In genomic region chr3:129948359-129948758, GRCm38 (mm10) we compare ENCODE assay signal across 10 mouse cellular contexts. TPM values are rescaled to one million over a fixed set of nuclear protein-coding genes. Genes with fewer than 3 reads are reported as not detected.
DNase-seq lines count a peak whose midpoint lies in the region; ATAC-seq lines count a peak whose summit lies in the region.
"Had no signal": no experiment of that assay in that cellular context is flagged by ENCODE, and none has a peak within 500 bp of the region (broad histone marks: within the 10 kb centered on the region; RNA-seq: fewer than 3 reads in every experiment).

No protein-coding gene starts in this region.

- no peak overlapping the region for H3K9ac ChIP-seq in hindbrain, embryonic 14.5 days
- H3K9ac ChIP-seq in forebrain, embryonic 11.5 days (ENCODE audit: low read length) = no peak overlapping the region
- H3K9ac ChIP-seq: limb, embryonic 13.5 days had no signal

- no peaks in the 10 kb centered on the region for H3K36me3 ChIP-seq in hindbrain, embryonic 14.5 days (replicated peaks; ENCODE audit: control insufficient read depth, insufficient read depth)
- no peaks in the 10 kb centered on the region for H3K36me3 ChIP-seq in forebrain, embryonic 11.5 days (ENCODE audit: control insufficient read depth, insufficient read depth, low read length)
- H3K36me3 ChIP-seq: limb, embryonic 13.5 days had no signal

- intact Hi-C loops in heart, postnatal 25 days (cut with DNase I) = no loop called here

- H3K4me1 ChIP-seq in hindbrain, embryonic 14.5 days (replicated peaks; ENCODE audit: control insufficient read depth, insufficient read depth, low read length) = no peaks in the 10 kb centered on the region
- H3K4me1 ChIP-seq in forebrain, embryonic 11.5 days (replicated peaks; ENCODE audit: control insufficient read depth, insufficient read depth, low read length) = no peaks in the 10 kb centered on the region
- H3K4me1 ChIP-seq: limb, embryonic 13.5 days had no signal

- 89% methylated on average over 5 of the region's 5 CpGs for WGBS in hindbrain, embryonic 14.5 days
- 91% methylated on average over 5 of the region's 5 CpGs for WGBS in forebrain, embryonic 11.5 days

- no peak overlapping the region for H3K27ac ChIP-seq in hindbrain, embryonic 14.5 days
- H3K27ac ChIP-seq in forebrain, embryonic 11.5 days (ENCODE audit: low read depth, low read length) = no peak overlapping the region
- H3K27ac ChIP-seq: limb, embryonic 13.5 days had no signal

- H3K9me3 ChIP-seq in hindbrain, embryonic 14.5 days (ENCODE audit: control insufficient read depth, low read length) = no peaks in the 10 kb centered on the region
- H3K9me3 ChIP-seq in forebrain, embryonic 11.5 days (ENCODE audit: control insufficient read depth, low read length) = no peaks in the 10 kb centered on the region
- H3K9me3 ChIP-seq: limb, embryonic 13.5 days had no signal

- no peaks in the 10 kb centered on the region for H3K27me3 ChIP-seq in hindbrain, embryonic 14.5 days (ENCODE audit: control insufficient read depth, insufficient read depth, low read length)
- no peaks in the 10 kb centered on the region for H3K27me3 ChIP-seq in forebrain, embryonic 11.5 days (ENCODE audit: control insufficient read depth, insufficient read depth, low read length)
- H3K27me3 ChIP-seq: limb, embryonic 13.5 days had no signal

- ATAC-seq in granulocyte monocyte progenitor cell, adult 5-6 weeks (replicated peaks; ENCODE audit: poor library complexity, severe bottlenecking) = peak; percentile 62
- ATAC-seq in megakaryocyte, adult 5-6 weeks (ENCODE audit: poor library complexity, severe bottlenecking) = peak; percentile 76
- no peak for ATAC-seq in hindbrain, embryonic 14.5 days (ENCODE audit: low FRiP score)
- ATAC-seq in forebrain, embryonic 11.5 days (replicated peaks; ENCODE audit: low FRiP score) = no peak

- peak; percentile 19 to 49 for DNase-seq in heart, adult 9 months (ENCODE audit: low spot score in 2 of 2)
- no peak for DNase-seq in heart, postnatal 25 days (ENCODE audit: low spot score)
- peak; percentile 8 for DNase-seq in B cell, adult 2 months
- DNase-seq in hindbrain, embryonic 14.5 days (ENCODE audit: low spot score) = no peak
- no peak for DNase-seq in forebrain, embryonic 11.5 days (ENCODE audit: low spot score)
- no peak for DNase-seq in kidney, postnatal 10 days
- DNase-seq: kidney, adult 9 months had no signal

- H3K4me2 ChIP-seq in hindbrain, embryonic 14.5 days (replicated peaks) = no peak overlapping the region
- H3K4me2 ChIP-seq in forebrain, embryonic 11.5 days (ENCODE audit: low read depth, low read length, severe bottlenecking) = no peak overlapping the region
- H3K4me2 ChIP-seq: limb, embryonic 13.5 days had no signal

- no peak overlapping the region for H3K4me3 ChIP-seq in hindbrain, embryonic 14.5 days (replicated peaks; ENCODE audit: low read length)
- no peak overlapping the region for H3K4me3 ChIP-seq in forebrain, embryonic 11.5 days (ENCODE audit: low read depth, low read length)
- H3K4me3 ChIP-seq: limb, embryonic 13.5 days had no signal

RNA-seq across cellular contexts. Expression of gene Mcub, which starts 21.6 kb away (rescaled TPM):
- 1 to 10 TPM; 1.8 to 2.2 TPM for total RNA-seq in heart, postnatal 25 days (2021)
- total RNA-seq in granulocyte monocyte progenitor cell, adult 5-6 weeks (2014; fragmentation: Nextera tagmentation) = 4.6 and 12.8 TPM in 2 replicates
- 1.9 and 4.2 TPM in 2 replicates for total RNA-seq in granulocyte monocyte progenitor cell, adult 5-6 weeks (2017)
- total RNA-seq in megakaryocyte, adult 5-6 weeks (2015) = 102 and 117 TPM in 2 replicates
- total RNA-seq in megakaryocyte, adult 5-6 weeks (2017) = 155 and 162 TPM in 2 replicates
- 5.2 and 5.4 TPM in 2 replicates for polyA plus RNA-seq in hindbrain, embryonic 14.5 days (2014; fragmentation: Nextera tagmentation; extraction: Ambion mirVana)
- 3.2 and 4.3 TPM in 2 replicates for polyA plus RNA-seq in forebrain, embryonic 11.5 days (2014; fragmentation: Nextera tagmentation; extraction: Ambion mirVana)

RNA-seq across cellular contexts. Expression of gene Casp6, which starts 47.1 kb away (rescaled TPM):
- total RNA-seq in heart, postnatal 25 days (2021) = 10 to 100 TPM; 11.8 to 12.2 TPM
- 9.1 and 17.5 TPM in 2 replicates for total RNA-seq in granulocyte monocyte progenitor cell, adult 5-6 weeks (2014; fragmentation: Nextera tagmentation)
- 8.1 and 9.8 TPM in 2 replicates for total RNA-seq in granulocyte monocyte progenitor cell, adult 5-6 weeks (2017)
- total RNA-seq in megakaryocyte, adult 5-6 weeks (2015) = 24.6 and 32.3 TPM in 2 replicates
- 14.1 and 17.1 TPM in 2 replicates for total RNA-seq in megakaryocyte, adult 5-6 weeks (2017)
- 25.0 and 25.3 TPM in 2 replicates for polyA plus RNA-seq in hindbrain, embryonic 14.5 days (2014; fragmentation: Nextera tagmentation; extraction: Ambion mirVana)
- 62.8 and 64.7 TPM in 2 replicates for polyA plus RNA-seq in forebrain, embryonic 11.5 days (2014; fragmentation: Nextera tagmentation; extraction: Ambion mirVana)

Comparison
In these comparisons a context has a peak if more than half of its experiments do, and no peak if none do; other contexts are left out.
1. DNase-seq: peak in heart, adult 9 months (2 of 2) and B cell, adult 2 months (2 of 2); none in heart, postnatal 25 days (single experiment), hindbrain, embryonic 14.5 days (single experiment), forebrain, embryonic 11.5 days (single experiment) and kidney, postnatal 10 days (single experiment).
2. ATAC-seq: peak in granulocyte monocyte progenitor cell, adult 5-6 weeks (single experiment) and megakaryocyte, adult 5-6 weeks (single experiment); none in hindbrain, embryonic 14.5 days (single experiment) and forebrain, embryonic 11.5 days (single experiment).
3. RNA of gene Mcub, which starts 21.6 kb away (total RNA-seq): 102 to 162 TPM in megakaryocyte, adult 5-6 weeks; 1.9 to 12.8 TPM in granulocyte monocyte progenitor cell, adult 5-6 weeks and 1.8 to 2.2 TPM in heart, postnatal 25 days; every median in the first group is over 4 times any median in the second.